Mouse (Mus musculus) bone marrow macrophage, adult 2 months (primary cell): ENCODE measurements around the gene Scarb1.

ENCODE experiments used
- CTCF ChIP-seq: IDR thresholded peaks from 2 replicates; pipeline ENCODE4 v1.5.1; 2012; ENCODE audit warnings: low read depth, mild to moderate bottlenecking, low read length, moderate library complexity
- POLR2A ChIP-seq: IDR thresholded peaks from 2 replicates; pipeline ENCODE4 v1.6.1; 2012; ENCODE audit warnings: mild to moderate bottlenecking, low read depth, low read length, borderline replicate concordance

GRCm38 (mm10) chr5:125273666-125274109 is 67.2 kb downstream of the Scarb1 start:
- TF ChIP-seq CTCF (peak; percentile 39; the same call in 1 of the 2 replicates), POLR2A (no peak)
